Mouse (Mus musculus) embryonic facial prominence, embryonic 11.5 days (tissue): ENCODE measurements around the gene Cbx1. TPM values are rescaled to one million over a fixed set of nuclear protein-coding genes. Genes with fewer than 3 reads are reported as not detected.

Experiments used
- ATAC-seq: fragments of 200-750 bp; cut with Nextera tagmentation; replicated peaks from 2 replicates; pipeline ENCODE4 v1.8.0; 2017; ENCODE audit warnings: low read depth; ENCODE audit not compliant: insufficient number of reproducible peaks, low FRiP score, low TSS enrichment
- DNase-seq: peaks from one replicate; pipeline ENCODE4 v3.0.0-alpha.2; 2015; ENCODE audit warnings: low spot score
- H3K27ac ChIP-seq: fragments of 300-500 bp; sonication (generic); replicated peaks from 2 replicates; pipeline ENCODE4 v1.5.1; 2014; ENCODE audit warnings: mild to moderate bottlenecking, low read depth, low read length, control low read depth
- H3K27me3 ChIP-seq: fragments of 300-500 bp; sonication (generic); 2 replicates; pipeline ENCODE4 v1.6.1; 2014; ENCODE audit warnings: mild to moderate bottlenecking, low read length, moderate library complexity, mixed read lengths; ENCODE audit not compliant: control insufficient read depth, insufficient read depth
- H3K36me3 ChIP-seq: fragments of 300-500 bp; sonication (generic); replicated peaks from 2 replicates; pipeline ENCODE4 v1.6.1; 2014; ENCODE audit warnings: low read depth, mild to moderate bottlenecking, low read length, moderate library complexity, mixed read lengths; ENCODE audit not compliant: control insufficient read depth, insufficient read depth
- H3K4me1 ChIP-seq: fragments of 300-500 bp; sonication (generic); 2 replicates; pipeline ENCODE4 v1.6.1; 2014; ENCODE audit warnings: low read length, mixed read lengths; ENCODE audit not compliant: control insufficient read depth, insufficient read depth
- H3K4me2 ChIP-seq: fragments of 300-500 bp; sonication (generic); 2 replicates; pipeline ENCODE4 v1.6.1; 2014; ENCODE audit warnings: low read depth, mild to moderate bottlenecking, control low read depth, low read length, moderate library complexity
- H3K4me3 ChIP-seq: fragments of 300-500 bp; sonication (generic); 2 replicates; pipeline ENCODE4 v1.5.1; 2014; ENCODE audit warnings: low read depth, low read length, control low read depth
- H3K9ac ChIP-seq: fragments of 300-500 bp; sonication (generic); replicated peaks from 2 replicates; pipeline ENCODE4 v1.6.1; 2014; ENCODE audit warnings: mild to moderate bottlenecking, control low read depth, low read length
- H3K9me3 ChIP-seq: fragments of 300-500 bp; sonication (generic); replicated peaks from 2 replicates; pipeline ENCODE4 v1.6.1; 2016; ENCODE audit warnings: mild to moderate bottlenecking, low read length, inconsistent platforms, mixed read lengths; ENCODE audit not compliant: control insufficient read depth
- WGBS: fragments of 180-500 bp; shearing (Covaris S2); extraction: QIAGEN DNeasy Blood & Tissue Kit; methylation state at CpG from one replicate; pipeline ENCODE4 v1.1.7; 2014; 5-methylcytosine and 5-hydroxymethylcytosine counted together
- polyA plus RNA-seq: library from polyadenylated mRNA; unstranded; fragments of >200 nt; fragmentation: Nextera tagmentation; extraction: Ambion mirVana; gene quantifications from 2 replicates; pipeline ENCODE4 v1.2.1, GENCODE M21; 2014

Cbx1 gene
- polyA plus RNA-seq, 1 experiment from 2014 or later, result 179 TPM

DNA sequence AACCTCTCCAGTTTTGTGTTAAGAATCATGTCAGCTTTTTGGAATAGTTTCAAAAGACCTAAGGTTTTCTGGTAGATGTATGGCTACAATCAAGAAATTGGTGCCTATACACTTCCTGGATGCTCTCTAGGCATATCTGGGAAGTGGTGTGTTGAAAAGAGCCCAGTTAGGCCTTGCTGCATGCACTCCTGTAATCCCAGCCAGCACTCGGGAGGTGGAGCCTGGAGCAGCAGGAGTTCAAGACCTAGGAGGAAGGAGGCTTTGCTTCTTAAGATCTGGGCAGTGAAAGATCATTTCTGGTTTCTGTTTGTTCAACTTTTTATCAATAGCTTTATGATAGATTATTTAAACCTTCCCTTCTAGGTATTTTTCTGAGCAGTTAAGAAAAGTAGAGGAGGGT, 1.8 kb downstream of the Cbx1 start:
- DNase-seq, result no peak
- Histone ChIP-seq H3K4me2 (peak overlapping the region; percentile 68), H3K9ac (no peak overlapping the region), H3K4me3 (peak overlapping the region; percentile 95), H3K36me3 (peaks cover 6% of the 10 kb centered on the region; the same call in 1 of the 2 replicates), H3K27me3 (no peaks in the 10 kb centered on the region), H3K4me1 (no peaks in the 10 kb centered on the region; the same call in 1 of the 2 replicates), H3K27ac (no peak overlapping the region), H3K9me3 (no peaks in the 10 kb centered on the region)
- ATAC-seq, result no peak
- WGBS, result 16% methylated on average over 1 of the region's 1 CpGs

DNA sequence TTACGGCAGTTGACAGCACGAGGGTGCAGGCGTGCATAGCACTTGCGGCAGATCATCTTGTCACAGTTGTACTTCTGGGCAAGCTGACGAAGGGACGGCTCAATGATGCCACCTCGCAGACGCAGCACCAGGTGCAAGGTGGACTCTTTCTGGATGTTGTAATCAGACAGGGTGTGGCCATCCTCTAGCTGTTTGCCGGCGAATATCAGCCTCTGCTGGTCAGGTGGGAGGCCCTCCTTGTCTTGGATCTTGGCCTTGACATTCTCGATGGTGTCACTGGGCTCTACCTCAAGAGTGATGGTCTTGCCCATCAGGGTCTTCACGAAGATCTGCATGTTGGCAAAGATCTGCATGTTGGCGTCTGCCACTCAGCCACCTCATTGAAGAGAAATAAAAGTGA, 6.6 kb downstream of the Cbx1 start:
- Histone ChIP-seq H3K9ac (no peak overlapping the region), H3K9me3 (no peaks in the 10 kb centered on the region), H3K4me1 (no peaks in the 10 kb centered on the region; the same call in 1 of the 2 replicates), H3K27me3 (no peaks in the 10 kb centered on the region), H3K4me2 (no peak overlapping the region), H3K36me3 (peaks cover 6% of the 10 kb centered on the region; the same call in 1 of the 2 replicates), H3K4me3 (no peak overlapping the region), H3K27ac (no peak overlapping the region)
- no peak for ATAC-seq
- WGBS, result 97% methylated on average over 13 of the region's 13 CpGs
- no peak for DNase-seq

DNA sequence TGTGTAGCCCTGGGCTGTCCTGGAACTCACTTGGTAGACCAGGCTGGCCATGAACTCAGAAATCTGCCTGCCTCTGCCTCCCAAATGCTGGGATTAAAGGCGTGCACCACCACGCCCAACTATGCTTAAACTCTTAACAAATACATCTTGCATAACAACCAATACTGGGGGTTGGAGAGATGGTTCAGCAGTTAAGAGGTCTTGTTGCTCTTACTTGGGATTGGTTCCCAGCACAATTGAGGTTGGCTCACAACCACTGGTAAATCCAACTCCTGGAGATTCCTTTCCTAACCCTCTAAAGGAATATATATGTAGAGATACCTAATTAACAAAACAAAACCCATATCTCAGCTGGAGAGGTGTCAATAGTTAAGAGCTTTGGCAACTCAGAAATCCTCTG, 7.2 kb downstream of the Cbx1 start:
- Histone ChIP-seq H3K4me2 (no peak overlapping the region), H3K27me3 (no peaks in the 10 kb centered on the region), H3K4me3 (no peak overlapping the region), H3K36me3 (peaks cover 5% of the 10 kb centered on the region), H3K27ac (no peak overlapping the region), H3K4me1 (no peaks in the 10 kb centered on the region; the same call in 1 of the 2 replicates), H3K9me3 (no peaks in the 10 kb centered on the region), H3K9ac (no peak overlapping the region)
- ATAC-seq (no peak), DNase-seq (no peak)
- WGBS, result 98% methylated on average over 2 of the region's 2 CpGs

DNA sequence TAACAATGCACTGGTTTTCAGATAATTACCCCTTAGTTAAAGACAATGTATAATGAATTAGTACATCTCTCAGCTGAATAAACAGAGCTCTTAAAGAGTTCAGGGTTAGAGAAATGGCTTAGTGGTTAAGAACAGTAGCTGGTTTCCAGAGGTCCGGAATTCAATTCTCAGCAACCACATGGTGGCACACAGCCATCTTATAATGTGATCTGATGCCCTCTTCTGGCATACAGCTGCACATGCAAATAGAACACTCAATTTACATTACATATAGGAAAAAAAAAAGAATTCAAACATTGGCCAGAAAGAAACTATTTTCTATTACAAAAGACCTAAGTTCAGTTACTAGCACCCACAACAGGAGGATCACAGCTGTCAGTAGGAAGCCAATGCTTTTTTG, 7.7 kb downstream of the Cbx1 start:
- Histone ChIP-seq H3K4me1 (no peaks in the 10 kb centered on the region; the same call in 1 of the 2 replicates), H3K27me3 (no peaks in the 10 kb centered on the region), H3K9me3 (no peaks in the 10 kb centered on the region), H3K4me3 (no peak overlapping the region), H3K4me2 (no peak overlapping the region), H3K36me3 (peaks cover 4% of the 10 kb centered on the region), H3K9ac (no peak overlapping the region), H3K27ac (no peak overlapping the region)
- WGBS, result 92% methylated on average over 1 of the region's 1 CpGs
- DNase-seq (no peak), ATAC-seq (no peak)

DNA sequence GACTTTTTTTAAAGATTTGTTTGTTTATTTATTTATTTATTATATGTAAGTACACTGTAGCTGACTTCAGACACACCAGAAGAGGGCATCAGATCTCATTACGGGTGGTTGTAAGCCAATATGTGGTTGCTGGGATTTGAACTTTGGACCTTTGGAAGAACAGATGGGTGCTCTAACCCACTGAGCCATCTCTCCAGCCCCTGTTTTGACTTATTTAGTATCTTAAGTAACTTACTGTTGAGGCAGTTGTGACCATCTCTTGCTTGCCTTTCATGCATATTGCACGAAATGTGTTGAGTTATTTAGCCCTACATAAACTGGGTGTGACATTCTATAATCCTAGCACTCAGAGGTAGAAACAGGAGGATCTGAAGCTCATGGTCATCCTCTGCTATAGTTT, 10.6 kb downstream of the Cbx1 start:
- ATAC-seq (no peak), DNase-seq (no peak)
- Histone ChIP-seq H3K27me3 (no peaks in the 10 kb centered on the region), H3K4me1 (no peaks in the 10 kb centered on the region), H3K4me3 (no peak overlapping the region), H3K9me3 (no peaks in the 10 kb centered on the region), H3K4me2 (no peak overlapping the region), H3K27ac (no peak overlapping the region), H3K9ac (no peak overlapping the region), H3K36me3 (peaks cover 4% of the 10 kb centered on the region)
- WGBS, result 90% methylated on average over 2 of the region's 2 CpGs

DNA sequence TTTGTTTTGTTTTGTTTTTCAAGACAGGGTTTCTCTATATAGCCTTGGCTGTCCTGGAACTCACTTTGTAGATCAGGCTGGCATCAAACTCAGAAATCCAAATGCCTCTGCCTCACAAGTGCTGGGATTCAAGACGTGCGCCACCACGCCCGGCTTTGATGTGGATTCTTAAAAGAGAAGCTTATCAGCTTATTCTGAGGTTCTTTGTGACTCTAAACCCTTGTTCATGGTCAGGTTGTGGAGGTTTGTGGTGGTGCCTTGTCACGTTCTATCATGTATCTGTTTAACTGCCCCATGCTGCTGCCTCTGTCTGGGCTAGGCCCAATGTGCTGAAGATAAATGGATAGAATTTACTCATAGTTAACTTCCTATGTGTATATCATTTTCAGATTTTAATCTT, 16.7 kb downstream of the Cbx1 start:
- 96% methylated on average over 5 of the region's 5 CpGs for WGBS
- Histone ChIP-seq H3K4me3 (no peak overlapping the region), H3K36me3 (no peaks in the 10 kb centered on the region; the same call in none of the 2 replicates), H3K4me1 (no peaks in the 10 kb centered on the region), H3K27ac (no peak overlapping the region), H3K27me3 (no peaks in the 10 kb centered on the region), H3K4me2 (no peak overlapping the region), H3K9ac (no peak overlapping the region), H3K9me3 (no peaks in the 10 kb centered on the region)
- ATAC-seq (no peak), DNase-seq (no peak)

DNA sequence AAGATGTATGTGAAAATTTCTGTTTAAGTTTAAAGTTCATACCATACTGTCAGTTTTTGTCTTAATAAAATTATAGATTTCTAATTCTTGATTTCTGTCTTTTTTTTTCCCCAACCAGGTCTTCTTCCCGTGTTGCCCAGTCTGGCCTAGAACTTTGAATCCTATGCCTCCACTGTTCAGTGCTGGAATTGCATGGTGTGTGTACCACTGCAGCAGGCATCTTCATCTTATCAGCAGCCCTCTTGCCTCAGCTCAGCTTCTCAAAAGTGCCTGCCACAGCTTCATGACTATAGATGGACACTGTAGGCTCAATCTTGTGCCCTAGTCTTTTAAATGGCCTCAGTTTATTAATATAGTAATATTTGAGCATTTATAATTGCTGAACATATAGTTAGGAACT, 19.1 kb downstream of the Cbx1 start:
- no peak overlapping the region for H3K9ac ChIP-seq
- no peak overlapping the region for H3K27ac ChIP-seq
- no peaks in the 10 kb centered on the region; the same call in none of the 2 replicates for H3K36me3 ChIP-seq
- H3K4me1 ChIP-seq, result no peaks in the 10 kb centered on the region
- no peak for DNase-seq
- H3K27me3 ChIP-seq, result no peaks in the 10 kb centered on the region
- WGBS, result 47% methylated on average over 1 of the region's 1 CpGs
- no peaks in the 10 kb centered on the region for H3K9me3 ChIP-seq
- no peak for ATAC-seq
- H3K4me2 ChIP-seq, result no peak overlapping the region
- no peak overlapping the region for H3K4me3 ChIP-seq

DNA sequence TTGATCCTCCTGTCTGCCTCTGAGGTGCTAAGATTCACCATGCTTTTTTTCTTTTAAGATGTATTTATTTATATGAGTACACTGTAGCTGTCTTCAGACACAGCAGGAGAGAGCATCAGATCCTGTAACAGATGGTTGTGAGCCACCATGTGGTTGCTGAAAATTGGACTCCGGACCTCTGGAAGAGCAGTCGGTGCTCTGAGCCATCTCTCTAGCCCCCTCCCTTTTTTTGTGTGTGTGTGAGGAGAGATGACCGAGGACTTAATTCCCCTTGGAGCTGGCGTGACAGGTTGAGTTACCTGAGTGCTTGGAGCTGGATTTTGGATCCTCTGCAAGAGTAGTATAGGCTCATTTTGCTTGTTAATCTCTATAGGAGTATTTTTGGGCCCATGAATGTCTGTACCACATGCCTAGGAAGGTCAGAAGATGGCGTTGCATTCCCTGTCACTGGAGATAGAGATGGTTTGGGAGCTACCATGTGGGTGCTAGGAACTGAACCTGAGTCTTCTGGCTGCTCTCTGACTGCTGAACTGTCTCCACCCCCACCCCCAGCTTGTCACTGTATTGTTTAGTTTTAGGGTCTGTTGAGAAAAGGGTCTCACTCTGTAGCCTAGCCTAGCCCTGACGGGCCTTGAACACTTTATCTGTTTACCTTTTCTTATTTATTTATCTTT, 20.8 kb downstream of the Cbx1 start:
- H3K4me2 ChIP-seq, result no peak overlapping the region
- ATAC-seq (no peak), DNase-seq (no peak)
- no peaks in the 10 kb centered on the region for H3K27me3 ChIP-seq
- H3K9ac ChIP-seq, result no peak overlapping the region
- WGBS, result 86% methylated on average over 6 of the region's 6 CpGs
- H3K4me1 ChIP-seq, result no peaks in the 10 kb centered on the region
- no peak overlapping the region for H3K27ac ChIP-seq
- no peak overlapping the region for H3K4me3 ChIP-seq
- no peaks in the 10 kb centered on the region for H3K9me3 ChIP-seq
- H3K36me3 ChIP-seq, result no peaks in the 10 kb centered on the region; the same call in none of the 2 replicates
